Mouse (Mus musculus) lung, postnatal 0 days (tissue): ENCODE data around the gene Tyms. TPM values are rescaled to one million over a fixed set of nuclear protein-coding genes. Genes with fewer than 3 reads are reported as not detected.
"Not testable (repeated sequence)": the region's sequence is repeated elsewhere in the genome, so short reads cannot be mapped to it uniquely, and the experiment has no call there.

Experiments
- ATAC-seq: fragments of 200-750 bp; cut with Nextera tagmentation; 2 replicates; pipeline ENCODE4 v1.8.0; 2017; ENCODE audit warnings: moderate library complexity
- DNase-seq: peaks from one replicate; pipeline ENCODE4 v3.0.0-alpha.2; 2016; ENCODE audit warnings: low spot score
- H3K27ac ChIP-seq: fragments of 300-500 bp; sonication (generic); 2 replicates; pipeline ENCODE4 v1.5.1; 2014; ENCODE audit warnings: antibody characterized with exemption, mild to moderate bottlenecking, low read length, mixed read lengths
- H3K27me3 ChIP-seq: fragments of 300-500 bp; sonication (generic); replicated peaks from 2 replicates; pipeline ENCODE4 v1.6.1; 2014; ENCODE audit warnings: low read length, mixed read lengths; ENCODE audit not compliant: insufficient read depth
- H3K36me3 ChIP-seq: fragments of 300-500 bp; sonication (generic); 2 replicates; pipeline ENCODE4 v1.6.1; 2014; ENCODE audit warnings: low read length, mixed read lengths; ENCODE audit not compliant: insufficient read depth
- H3K4me1 ChIP-seq: fragments of 300-500 bp; sonication (generic); 2 replicates; pipeline ENCODE4 v1.6.1; 2014; ENCODE audit warnings: antibody characterized with exemption, low read depth, low read length, mixed read lengths; ENCODE audit not compliant: insufficient read depth
- H3K4me2 ChIP-seq: fragments of 300-500 bp; sonication (generic); replicated peaks from 2 replicates; pipeline ENCODE4 v1.6.1; 2014; ENCODE audit warnings: low read depth, mild to moderate bottlenecking, low read length, moderate library complexity, mixed read lengths
- H3K4me3 ChIP-seq: fragments of 300-500 bp; sonication (generic); 2 replicates; pipeline ENCODE4 v1.5.1; 2014; ENCODE audit warnings: low read depth, low read length
- H3K9ac ChIP-seq: fragments of 300-500 bp; sonication (generic); replicated peaks from 2 replicates; pipeline ENCODE4 v1.6.1; 2014; ENCODE audit warnings: low read depth, mild to moderate bottlenecking
- H3K9me3 ChIP-seq: fragments of 300-500 bp; sonication (generic); 2 replicates; pipeline ENCODE4 v1.6.1; 2016; ENCODE audit warnings: low read length, mixed read lengths
- CTCF ChIP-seq: IDR thresholded peaks from 2 replicates; pipeline ENCODE4 v1.5.1; 2016; ENCODE audit warnings: antibody characterized with exemption, mild to moderate bottlenecking
- EP300 ChIP-seq: IDR thresholded peaks from 2 replicates; pipeline ENCODE4 v1.6.1; 2016; ENCODE audit warnings: antibody characterized with exemption, mild to moderate bottlenecking, control low read depth
- WGBS: fragments of 180-500 bp; shearing (Covaris S2); extraction: QIAGEN DNeasy Blood & Tissue Kit; methylation state at CpG from one replicate; pipeline ENCODE4 v1.1.7; 2014; 5-methylcytosine and 5-hydroxymethylcytosine counted together
- polyA plus RNA-seq: library from polyadenylated mRNA; unstranded; fragments of >200 nt; fragmentation: Nextera tagmentation; extraction: Ambion mirVana; gene quantifications from 2 replicates; pipeline ENCODE4 v1.2.1, GENCODE M21; 2015

Tyms gene
- polyA plus RNA-seq, 1 experiment from 2014 or later, result 37.3 TPM

DNA sequence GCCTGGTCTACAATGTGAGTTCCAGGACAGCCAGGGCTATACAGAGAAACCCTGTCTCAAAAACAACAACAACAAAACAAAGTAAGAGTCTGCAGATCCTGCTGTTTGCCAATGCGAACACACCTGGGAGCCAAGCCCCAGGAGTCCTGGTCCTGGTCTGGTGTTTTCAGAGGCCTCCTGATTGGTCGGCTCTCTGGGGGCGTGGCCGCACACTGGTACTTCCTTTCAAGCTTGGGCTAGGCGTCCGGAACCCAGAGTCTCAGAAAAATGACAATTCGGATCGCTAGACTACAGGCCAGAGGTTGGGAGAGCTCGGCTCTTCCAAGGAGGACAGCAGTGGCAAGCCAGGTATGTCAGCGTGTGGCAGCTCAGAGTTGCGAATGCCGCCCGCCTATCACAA, 19.3 kb upstream of the Tyms start:
- no peaks in the 10 kb centered on the region for H3K36me3 ChIP-seq
- no peak for DNase-seq
- no peak for TF ChIP-seq EP300
- TF ChIP-seq CTCF, result no peak
- H3K27me3 ChIP-seq, result no peaks in the 10 kb centered on the region
- no peak for ATAC-seq
- no peak overlapping the region for H3K4me3 ChIP-seq
- 52% methylated on average over 13 of the region's 13 CpGs for WGBS
- H3K4me1 ChIP-seq, result no peaks in the 10 kb centered on the region
- H3K9ac ChIP-seq, result no peak overlapping the region
- no peaks in the 10 kb centered on the region for H3K9me3 ChIP-seq
- no peak overlapping the region for H3K27ac ChIP-seq
- no peak overlapping the region for H3K4me2 ChIP-seq

DNA sequence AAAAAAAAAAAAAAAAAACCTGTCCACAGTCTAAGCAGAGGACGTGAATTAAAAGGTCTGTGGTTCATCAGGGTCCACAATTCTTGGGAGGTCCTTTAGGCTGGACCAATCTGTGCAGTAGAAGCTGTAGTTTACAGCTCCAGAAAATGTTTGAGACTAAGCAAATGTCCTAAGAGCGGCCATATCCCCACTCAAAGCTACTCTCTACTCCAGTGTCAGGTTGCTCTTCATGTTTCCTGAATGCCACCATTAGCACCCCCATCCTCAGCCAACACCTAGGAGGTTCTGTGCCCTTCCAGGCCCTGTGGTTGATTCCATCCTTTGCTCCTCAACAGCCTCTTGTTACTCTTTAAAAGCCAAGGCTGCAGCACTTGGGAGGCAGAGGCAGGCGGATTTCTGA, 1.0 kb downstream of the Tyms start:
- DNase-seq (no peak), ATAC-seq (no peak)
- no peaks in the 10 kb centered on the region; the same call in 1 of the 2 replicates for H3K4me1 ChIP-seq
- no peaks in the 10 kb centered on the region for H3K27me3 ChIP-seq
- 0 out of 2 replicates have a peak overlapping the region, but pooled peaks have one; percentile 54 for H3K9ac ChIP-seq
- no peak for TF ChIP-seq EP300
- no peak for TF ChIP-seq CTCF
- H3K9me3 ChIP-seq, result no peaks in the 10 kb centered on the region
- no peak overlapping the region for H3K27ac ChIP-seq
- peaks cover 5% of the 10 kb centered on the region; the same call in 1 of the 2 replicates for H3K36me3 ChIP-seq
- WGBS, result 23% methylated on average over 3 of the region's 3 CpGs
- peak overlapping the region; percentile 86; the same call in 1 of the 2 replicates for H3K4me2 ChIP-seq
- H3K4me3 ChIP-seq, result peak overlapping the region; percentile 63; the same call in 1 of the 2 replicates

- no peak for DNase-seq
- no peak for ATAC-seq
- Histone ChIP-seq H3K9me3 (no peaks in the 10 kb centered on the region), H3K4me2 (no peak overlapping the region), H3K9ac (no peak overlapping the region), H3K27ac (no peak overlapping the region), H3K36me3 (peaks cover 5% of the 10 kb centered on the region; the same call in 1 of the 2 replicates), H3K4me1 (no peaks in the 10 kb centered on the region; the same call in 1 of the 2 replicates), H3K4me3 (no peak overlapping the region), H3K27me3 (no peaks in the 10 kb centered on the region)
- TF ChIP-seq CTCF (no peak), EP300 (no peak)
- 70% methylated on average over 6 of the region's 6 CpGs for WGBS
Measured at GRCm38 (mm10) chr5:30071677-30072076, 1.7 kb downstream of the Tyms start.

DNA sequence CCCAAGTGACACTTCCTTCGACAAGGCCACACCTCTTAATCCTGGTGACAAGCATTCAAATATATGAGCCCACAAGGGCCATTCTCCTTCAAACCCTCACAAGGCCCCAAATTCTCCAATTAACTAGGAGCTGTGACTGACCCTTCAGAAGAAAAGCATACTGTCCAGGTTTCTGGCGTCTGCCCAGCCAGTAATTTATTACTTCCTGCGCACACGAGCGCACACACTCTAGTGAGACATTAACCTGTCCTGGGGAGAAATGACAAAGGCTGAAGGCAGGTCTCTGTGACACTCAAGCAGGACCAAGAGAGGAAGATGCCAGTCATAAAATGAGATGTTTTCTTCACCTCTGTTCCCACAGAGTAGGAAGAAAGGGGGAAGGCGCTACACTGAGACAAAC, 5.7 kb downstream of the Tyms start:
- ATAC-seq, result no peak
- 71% methylated on average over 6 of the region's 6 CpGs for WGBS

GRCm38 (mm10) chr5:30059607-30060006, 13.8 kb downstream of the Tyms start:
- H3K27me3 ChIP-seq, H3K27ac ChIP-seq, ATAC-seq, H3K4me1 ChIP-seq, H3K4me3 ChIP-seq, H3K36me3 ChIP-seq, H3K9ac ChIP-seq, DNase-seq, H3K4me2 ChIP-seq, H3K9me3 ChIP-seq: not testable (repeated sequence)
- WGBS, result 80% methylated on average over 5 of the region's 5 CpGs

More for the DNA sequence above, 5.7 kb downstream of the Tyms start:
- DNase-seq, result no peak
- Histone ChIP-seq H3K9me3 (no peaks in the 10 kb centered on the region), H3K4me3 (no peak overlapping the region), H3K27me3 (no peaks in the 10 kb centered on the region), H3K36me3 (peaks cover 5% of the 10 kb centered on the region; the same call in 1 of the 2 replicates), H3K27ac (no peak overlapping the region), H3K9ac (no peak overlapping the region), H3K4me2 (no peak overlapping the region), H3K4me1 (no peaks in the 10 kb centered on the region)
- TF ChIP-seq EP300, result no peak
- no peak for TF ChIP-seq CTCF

GRCm38 (mm10) chr5:30058216-30058731, 15.1 kb downstream of the Tyms start:
- Histone ChIP-seq H3K27ac (no peak overlapping the region), H3K36me3 (peaks cover 4% of the 10 kb centered on the region; the same call in 1 of the 2 replicates)
- TF ChIP-seq CTCF (no peak), EP300 (no peak)

DNA sequence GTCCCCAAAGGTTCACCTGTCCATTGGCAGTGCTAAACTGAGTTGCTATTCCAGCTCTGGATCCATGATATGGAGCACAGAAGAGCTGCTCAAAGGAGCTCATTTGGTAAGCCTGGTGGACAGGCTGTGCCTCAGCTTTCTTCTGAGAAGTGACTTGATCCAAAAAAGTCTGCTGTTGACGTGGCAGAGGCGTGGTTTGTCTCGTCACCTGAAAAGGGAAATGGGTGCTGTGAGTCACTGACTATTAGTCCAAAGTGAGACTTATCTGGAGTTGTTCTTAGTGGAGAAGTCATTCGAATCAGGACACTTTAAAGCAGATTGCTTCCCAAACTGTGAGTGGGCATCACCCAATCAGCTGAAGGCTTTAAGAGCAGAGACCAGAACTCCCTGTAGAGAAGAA, 33.6 kb downstream of the Tyms start:
- H3K27ac ChIP-seq, H3K4me1 ChIP-seq, ATAC-seq, H3K4me2 ChIP-seq, H3K27me3 ChIP-seq, H3K9ac ChIP-seq, H3K4me3 ChIP-seq, DNase-seq, H3K9me3 ChIP-seq, H3K36me3 ChIP-seq: not testable (repeated sequence)
- WGBS, result 60% methylated on average over 4 of the region's 4 CpGs

More at GRCm38 (mm10) chr5:30058216-30058731, 15.1 kb downstream of the Tyms start:
- DNase-seq, result no peak
- WGBS, result 89% methylated on average over 6 of the region's 6 CpGs
- no peak for ATAC-seq
- H3K9me3 ChIP-seq, result no peaks in the 10 kb centered on the region
- no peaks in the 10 kb centered on the region for H3K4me1 ChIP-seq
- H3K4me3 ChIP-seq, result no peak overlapping the region
- no peak overlapping the region for H3K9ac ChIP-seq
- H3K4me2 ChIP-seq, result no peak overlapping the region
- no peaks in the 10 kb centered on the region for H3K27me3 ChIP-seq

GRCm38 (mm10) chr5:30039324-30039723, 34.1 kb downstream of the Tyms start:
- WGBS, result 62% methylated on average over 5 of the region's 5 CpGs
- not testable (repeated sequence) for DNase-seq, H3K27me3 ChIP-seq, H3K36me3 ChIP-seq, H3K27ac ChIP-seq, H3K4me2 ChIP-seq, H3K9ac ChIP-seq, ATAC-seq, H3K4me3 ChIP-seq, H3K4me1 ChIP-seq, H3K9me3 ChIP-seq

GRCm38 (mm10) chr5:30037111-30037510, 36.3 kb downstream of the Tyms start:
- not testable (repeated sequence) for H3K27ac ChIP-seq, H3K9ac ChIP-seq, H3K4me3 ChIP-seq, DNase-seq, H3K9me3 ChIP-seq, H3K27me3 ChIP-seq, H3K4me1 ChIP-seq, H3K36me3 ChIP-seq, ATAC-seq, H3K4me2 ChIP-seq
- 78% methylated on average over 2 of the region's 2 CpGs for WGBS
